Mouse (Mus musculus) E14TG2a.4 (cell line): ENCODE measurements around the gene Clock.

Experiments used
- NANOG ChIP-seq: IDR thresholded peaks from 2 replicates; pipeline ENCODE4 v1.6.1; 2014; ENCODE audit warnings: borderline replicate concordance, low read length, mixed read lengths
- POU5F1 ChIP-seq: IDR thresholded peaks from 2 replicates; pipeline ENCODE4 v1.6.1; 2014; ENCODE audit warnings: low read length, borderline replicate concordance

DNA sequence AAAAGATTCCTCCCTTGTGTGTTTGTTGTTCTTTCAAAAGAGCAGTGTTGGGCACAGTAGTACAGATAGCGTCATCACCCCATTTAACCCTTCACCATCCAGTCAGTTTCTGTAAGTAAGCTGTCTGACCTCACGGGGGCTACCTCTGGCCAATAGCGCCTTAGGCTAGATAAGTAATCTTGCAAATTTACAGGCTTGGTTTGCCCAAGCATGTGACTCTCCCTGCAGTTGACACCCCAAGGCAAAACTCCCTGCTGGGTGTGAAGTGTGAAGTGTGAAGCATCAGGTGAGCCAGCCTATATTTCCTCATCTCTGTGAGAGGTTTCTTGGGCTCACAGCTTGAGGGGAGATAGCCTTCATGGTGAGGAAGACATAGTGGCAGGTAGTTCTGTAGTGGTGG lies 144.5 kb downstream of the Clock start:
- TF ChIP-seq POU5F1 (no peak), NANOG (no peak)
